Mouse (Mus musculus) liver, adult 2 months (tissue): ENCODE measurements around the gene Fam57b.

Experiments
- CTCF ChIP-seq: fragments of 200-500 bp; IDR thresholded peaks from 2 replicates; pipeline ENCODE4 v1.5.1; 2011; ENCODE audit warnings: low read depth, low read length, control low read depth
- POLR2A ChIP-seq: fragments of 200-500 bp; IDR thresholded peaks from 2 replicates; pipeline ENCODE4 v1.6.1; 2011; ENCODE audit warnings: low read length, control low read depth; ENCODE audit not compliant: insufficient read depth; ENCODE audit errors: extremely low read depth

DNA sequence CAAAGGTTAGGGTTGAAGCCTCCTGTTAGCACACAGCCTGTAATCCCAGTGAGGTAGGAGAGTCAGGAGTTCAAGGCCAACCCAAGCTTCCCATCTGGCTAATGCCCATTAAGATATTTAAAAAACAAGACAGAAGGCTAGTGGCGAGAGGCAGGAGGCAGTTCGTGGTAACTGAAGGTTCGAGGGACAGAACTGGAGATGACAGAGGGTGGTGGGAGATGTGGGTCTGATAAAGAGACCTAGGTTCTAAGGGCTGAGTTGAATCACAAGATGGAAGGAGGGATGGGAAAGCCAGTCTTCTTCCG, 49.6 kb downstream of the Fam57b start, which contains the start of gene Doc2a:
- no peak for TF ChIP-seq POLR2A
- no peak for TF ChIP-seq CTCF
